Mouse (Mus musculus) ZHBTc4 (cell line): ENCODE results near the gene Sept12.

Experiments
- DNase-seq: peaks from one replicate; pipeline ENCODE4 v3.0.0-alpha.2; 2011; ENCODE audit warnings: low read depth, low spot score

Gene Sept12

GRCm38 (mm10) chr16:4938461-4938860 lies 59.2 kb downstream of the Sept12 start, which contains the start of gene Nudt16l1:
Gene Nudt16l1, plus strand, starts transcription at chr16:4938761.
- DNase-seq: no peak

- no peak for DNase-seq
Observed at GRCm38 (mm10) chr16:4937351-4938190, 60.1 kb downstream of the Sept12 start.
